Mouse (Mus musculus): Measurements from ENCODE around the gene 1700061G19Rik. TPM values are rescaled to one million over a fixed set of nuclear protein-coding genes. Genes with fewer than 3 reads are reported as not detected.
"Not testable (repeated sequence)": the region's sequence is repeated elsewhere in the genome, so short reads cannot be mapped to it uniquely, and the experiment has no call there.

1700061G19Rik gene
- total RNA-seq, 2 experiments from 2014 or later = 0.16 to 0.41 TPM

DNA sequence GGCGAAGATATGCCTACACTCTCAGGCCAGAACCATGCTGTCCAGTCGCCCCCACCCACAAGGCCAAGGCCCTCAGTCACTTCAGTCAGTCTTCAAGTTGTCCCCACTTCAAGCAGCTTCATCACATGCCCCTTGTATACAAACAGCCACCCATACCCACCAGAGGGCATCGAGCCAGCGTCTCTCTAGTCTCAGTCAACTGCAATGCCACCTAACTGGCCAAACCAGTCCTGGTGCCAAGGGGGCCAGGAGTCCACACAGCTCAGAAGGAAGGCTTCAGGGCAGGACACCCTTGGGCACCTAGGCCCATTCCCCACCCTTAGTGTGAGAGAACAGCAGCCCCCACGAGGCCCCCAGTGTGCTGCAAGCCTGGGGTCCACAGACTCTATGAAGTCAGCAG lies 31.8 kb downstream of the 1700061G19Rik start:
- DNase-seq (ENCODE audit: extremely low spot score in 1 of 2, low spot score in 2 of 2) = no peak
- intact Hi-C loops (cut with DNase I) = no loop called here

DNA sequence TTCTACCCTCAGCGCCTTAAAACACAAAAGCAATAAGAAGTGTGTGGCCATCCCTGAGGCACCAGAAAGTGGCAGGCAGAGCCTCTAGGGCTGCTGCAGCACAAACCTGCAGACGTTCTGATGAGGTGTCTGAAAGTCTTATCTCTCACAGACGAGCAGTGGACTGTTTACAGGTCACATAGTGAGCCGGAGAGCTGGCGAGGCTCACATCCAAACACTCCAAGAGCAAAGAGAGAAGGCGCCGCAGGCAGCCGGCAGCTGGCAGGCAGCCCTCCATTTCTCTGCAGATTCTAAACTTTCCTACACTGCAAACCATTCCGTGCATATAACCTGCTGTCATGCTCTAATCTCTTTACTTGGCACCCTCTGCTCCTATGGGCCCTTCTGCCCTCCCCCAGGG lies 32.6 kb downstream of the 1700061G19Rik start:
- DNase-seq (ENCODE audit: extremely low spot score in 1 of 2, low spot score in 2 of 2) = no peak
- intact Hi-C loops (cut with DNase I) = no loop called here

DNA sequence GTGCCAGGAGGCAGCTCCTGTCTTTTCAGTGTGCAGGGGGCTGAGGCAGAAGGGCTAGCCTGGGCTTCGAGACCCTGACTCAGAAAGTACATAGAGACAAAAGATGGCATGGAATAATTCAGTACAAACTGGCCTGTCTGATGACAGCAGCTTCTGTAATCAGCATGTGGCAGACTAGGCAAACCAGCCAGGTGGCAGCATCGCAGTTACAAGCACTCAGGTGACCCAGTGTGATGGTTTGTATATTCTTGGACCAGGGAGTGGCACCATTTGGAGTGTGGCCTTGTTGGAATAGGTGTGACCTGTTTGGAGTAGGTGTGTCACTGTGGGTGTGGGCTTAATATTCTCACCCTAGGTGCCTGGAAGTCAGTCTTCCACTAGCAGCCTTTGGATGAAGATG lies 34.5 kb downstream of the 1700061G19Rik start:
- intact Hi-C loops (cut with DNase I); DNase-seq (ENCODE audit: extremely low spot score in 1 of 2, low spot score in 2 of 2): not testable (repeated sequence)

DNA sequence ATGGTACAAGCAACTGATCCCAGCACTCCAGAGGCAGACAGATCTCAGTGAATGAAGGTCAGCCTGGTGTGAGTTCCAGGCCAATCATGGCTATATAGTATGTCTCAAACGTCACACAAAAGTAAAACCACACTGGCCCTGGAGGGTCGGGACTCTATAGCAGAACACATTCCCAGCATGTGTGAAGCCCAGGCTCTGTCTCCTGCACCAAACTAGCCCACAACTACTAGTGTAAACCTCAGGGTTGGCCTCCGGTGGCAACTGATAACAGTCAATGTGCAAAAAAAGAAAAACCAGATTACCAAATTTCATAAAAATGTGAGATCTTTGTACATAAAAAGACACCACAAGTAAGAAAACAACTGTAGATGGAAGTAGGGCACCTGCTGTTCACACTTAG lies 37.7 kb downstream of the 1700061G19Rik start:
- no peak for DNase-seq (ENCODE audit: extremely low spot score in 1 of 2, low spot score in 2 of 2)

DNA sequence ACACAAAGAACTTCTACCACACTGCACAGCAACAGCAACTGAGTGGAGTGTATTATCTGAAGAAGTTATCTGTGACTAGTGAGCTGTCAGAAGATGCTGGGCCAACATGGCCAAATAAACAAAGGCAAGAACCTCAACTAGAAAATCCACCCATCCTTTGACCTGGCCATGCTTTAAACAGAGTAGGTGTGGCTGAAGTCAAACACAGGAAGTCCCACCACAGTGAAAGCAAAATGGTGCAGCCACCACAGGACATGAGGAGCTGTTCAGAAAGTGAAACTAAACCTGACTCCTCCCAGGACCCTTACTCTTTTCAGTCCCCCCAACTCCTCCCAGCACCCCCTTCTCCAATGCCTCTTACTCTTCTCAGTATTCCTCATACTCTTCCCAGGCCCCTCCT lies 38.2 kb downstream of the 1700061G19Rik start:
- DNase-seq (ENCODE audit: extremely low spot score in 1 of 2, low spot score in 2 of 2) = no peak
- intact Hi-C loops (cut with DNase I) = no loop called here

More for the DNA sequence above, 37.7 kb downstream of the 1700061G19Rik start:
- intact Hi-C loops (cut with DNase I) = no loop called here

DNA sequence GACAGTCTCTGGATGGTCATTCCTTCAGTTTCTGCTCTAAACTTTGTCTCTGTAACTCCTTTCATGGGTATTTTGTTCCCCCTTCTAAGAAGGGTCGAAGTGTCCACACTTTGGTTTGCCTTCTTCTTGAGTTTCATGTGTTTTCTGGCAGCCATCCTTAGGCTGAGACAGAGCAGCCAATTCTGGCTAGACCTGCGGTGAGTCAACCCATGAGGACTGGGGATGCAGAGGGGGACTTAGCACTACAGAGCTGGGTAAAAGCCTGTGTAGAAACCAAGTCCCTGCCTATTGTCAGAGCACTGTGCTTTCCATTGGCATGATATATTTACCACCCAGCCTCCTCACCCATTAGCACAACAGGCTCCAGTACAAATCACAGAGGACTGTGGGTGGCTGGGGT lies 41.9 kb downstream of the 1700061G19Rik start:
- intact Hi-C loops (cut with DNase I) = no loop called here
- DNase-seq (ENCODE audit: extremely low spot score in 1 of 2, low spot score in 2 of 2) = no peak

DNA sequence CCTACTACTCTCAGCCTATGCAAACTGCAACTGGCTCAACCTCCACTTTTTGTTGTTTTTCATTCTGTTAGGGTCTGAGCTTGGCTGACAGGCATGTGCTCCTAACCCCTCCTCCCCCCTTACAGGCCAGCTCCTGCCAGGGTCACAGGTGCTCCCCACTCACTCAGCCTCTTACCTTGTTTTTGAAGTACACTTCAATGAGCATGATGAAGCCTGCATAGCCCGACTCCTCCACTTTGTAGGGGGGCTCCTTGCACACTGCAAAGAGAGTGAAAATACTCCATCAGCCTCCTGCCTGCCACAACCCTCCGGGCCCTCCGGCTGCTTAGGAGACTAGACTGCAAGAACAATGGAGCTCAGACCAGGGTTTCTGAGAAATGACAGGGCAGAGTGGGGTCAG lies 44.4 kb downstream of the 1700061G19Rik start:
- intact Hi-C loops (cut with DNase I) = no loop called here
- DNase-seq (ENCODE audit: extremely low spot score in 1 of 2, low spot score in 2 of 2) = no peak

DNA sequence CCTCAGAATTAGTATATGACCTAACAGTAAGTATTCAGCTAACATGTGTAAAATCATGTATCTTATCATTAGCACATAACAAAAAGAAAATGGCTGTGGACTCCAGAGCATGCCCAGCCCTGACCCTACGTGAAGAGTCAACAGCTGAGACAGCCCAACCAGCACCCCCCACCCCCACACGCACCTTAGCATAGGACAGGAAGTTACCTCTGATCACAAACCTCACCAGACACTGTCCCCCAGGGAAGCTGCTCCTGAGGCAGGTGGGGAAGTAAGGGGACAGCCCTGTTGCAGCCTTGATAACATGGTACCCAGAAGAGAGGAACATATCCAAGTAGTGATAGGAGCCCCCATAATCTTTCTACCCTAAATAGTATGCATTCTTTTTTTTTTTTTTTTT lies 50.7 kb downstream of the 1700061G19Rik start:
- intact Hi-C loops (cut with DNase I) = no loop called here
- DNase-seq (ENCODE audit: extremely low spot score in 1 of 2, low spot score in 2 of 2) = no peak

DNA sequence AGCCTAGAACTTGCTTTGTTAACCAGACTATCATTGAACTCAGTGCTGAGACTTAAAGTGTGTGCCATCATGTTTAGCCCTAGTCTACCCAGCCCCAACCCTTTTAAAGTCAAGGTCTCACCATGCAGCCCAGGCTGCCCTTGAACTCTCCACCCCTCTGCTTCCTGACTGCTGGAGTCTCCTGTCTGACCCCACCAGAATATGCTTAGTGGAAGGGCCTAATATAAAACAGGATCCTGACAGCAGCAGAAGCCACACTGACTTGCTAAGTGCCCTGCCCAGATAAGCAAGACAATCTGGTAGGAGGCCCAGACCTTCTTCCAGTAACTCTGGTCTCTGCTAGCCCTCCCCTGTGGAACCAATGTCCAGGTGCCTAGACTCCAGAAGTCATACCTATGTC lies 53.8 kb downstream of the 1700061G19Rik start:
- no peak for DNase-seq (ENCODE audit: extremely low spot score in 1 of 2, low spot score in 2 of 2)
- intact Hi-C loops (cut with DNase I) = no loop called here

DNA sequence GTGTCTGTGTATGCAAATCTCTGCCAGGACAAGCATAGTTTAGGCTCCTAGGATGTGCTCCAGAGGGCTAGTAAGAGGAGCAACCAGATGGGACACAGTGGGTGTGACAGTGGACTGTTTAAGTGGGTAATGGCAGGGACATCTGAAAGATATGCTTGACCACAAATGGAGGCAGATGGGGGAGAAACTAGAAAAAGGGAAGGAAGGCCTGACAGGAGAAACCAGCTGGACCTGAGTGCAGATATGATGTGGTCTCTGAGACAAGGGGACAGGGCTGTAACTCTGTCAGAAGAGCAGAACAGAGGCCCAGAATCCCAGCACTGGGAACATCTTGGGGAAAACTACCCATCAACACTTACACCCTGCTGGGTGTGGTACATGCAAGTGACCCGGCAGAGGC lies 54.3 kb downstream of the 1700061G19Rik start:
- no peak for DNase-seq (ENCODE audit: extremely low spot score in 1 of 2, low spot score in 2 of 2)
- intact Hi-C loops (cut with DNase I) = no loop called here

DNA sequence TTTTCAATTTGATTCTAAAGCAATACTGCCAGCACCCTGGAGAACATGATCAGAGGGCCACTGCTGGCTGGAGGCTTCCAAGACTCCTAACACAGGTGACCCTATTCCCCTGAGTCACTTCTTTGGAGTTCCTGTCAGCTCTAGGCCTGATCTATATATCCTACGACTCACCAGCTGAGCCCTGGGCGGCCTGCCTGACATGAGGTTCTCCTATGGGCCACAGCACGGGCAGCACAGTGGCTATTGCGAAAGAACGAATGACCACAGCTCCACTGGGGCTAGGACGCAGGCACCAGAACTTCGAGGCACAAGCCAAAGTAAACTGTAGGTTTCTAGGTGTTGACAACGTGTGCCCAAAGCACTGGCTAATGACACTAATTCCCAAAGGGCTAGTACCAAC lies 54.7 kb downstream of the 1700061G19Rik start:
- no peak for DNase-seq (ENCODE audit: extremely low spot score in 1 of 2, low spot score in 2 of 2)
- intact Hi-C loops (cut with DNase I) = no loop called here

DNA sequence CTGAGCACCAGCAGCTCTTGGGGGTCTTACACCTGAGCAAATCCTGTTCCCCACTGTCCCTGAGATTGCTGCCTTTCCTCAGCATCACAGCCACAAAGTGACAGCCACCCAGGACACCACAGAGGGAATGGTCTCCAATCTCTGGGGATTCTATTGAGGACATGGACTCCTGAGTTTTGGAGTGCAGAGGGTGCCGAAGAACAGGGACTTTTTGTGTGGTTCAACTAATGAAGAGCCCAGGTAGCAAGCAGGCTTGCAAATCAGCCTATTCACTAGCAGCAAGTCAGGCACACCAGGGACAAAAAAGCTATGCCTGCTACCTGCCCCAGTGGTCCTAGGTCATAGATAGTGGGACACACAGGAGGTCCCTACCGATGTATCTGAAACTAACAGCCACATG lies 58.1 kb downstream of the 1700061G19Rik start:
- intact Hi-C loops (cut with DNase I) = no loop called here

DNA sequence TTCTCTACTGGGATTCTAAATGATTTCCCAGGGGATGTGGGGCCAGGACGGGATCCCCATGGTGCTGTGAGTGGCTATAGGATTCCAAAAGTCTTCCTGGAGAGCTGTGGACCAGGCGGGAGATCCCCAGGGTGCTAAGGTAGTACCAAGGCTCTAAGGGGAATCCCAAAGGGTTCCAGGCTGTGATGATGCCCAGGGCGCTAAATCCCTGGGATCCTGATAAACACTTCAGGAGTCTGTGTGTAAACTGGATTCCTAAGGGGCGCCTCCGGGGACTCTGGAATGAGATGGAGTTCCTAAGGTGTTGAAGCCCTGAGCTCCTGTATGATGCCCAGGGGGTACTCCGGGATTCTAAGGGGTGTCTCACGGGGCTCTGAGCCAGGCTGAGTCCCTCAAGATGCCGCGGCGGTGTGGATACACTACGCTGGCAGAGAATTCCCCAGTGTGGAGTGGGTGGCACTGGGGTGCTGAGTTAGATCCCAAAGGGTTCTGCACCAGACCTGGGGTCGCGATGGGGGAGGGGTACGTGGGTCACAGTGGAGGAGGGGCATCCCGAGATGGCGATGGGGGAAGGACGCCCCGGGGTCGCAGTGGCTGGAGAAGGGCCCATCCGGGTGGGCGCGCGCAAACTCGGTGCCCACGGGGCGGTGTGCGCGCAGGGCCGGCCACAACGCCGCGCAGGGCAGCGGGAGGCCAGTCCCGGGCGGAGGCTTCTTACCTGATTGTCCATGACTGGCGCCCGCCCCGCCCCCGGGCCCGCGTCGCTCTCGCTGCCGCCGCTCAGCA lies 59.5 kb downstream of the 1700061G19Rik start:
- peak; percentile 19 to 69 for DNase-seq (ENCODE audit: extremely low spot score in 1 of 2, low spot score in 2 of 2)
- intact Hi-C loops (cut with DNase I) = loop anchor here (1.0 to 5.0 kb wide), 2 partner anchors 37 to 122 kb away; no protein-coding TSS in a partner anchor

More for the DNA sequence above, 58.1 kb downstream of the 1700061G19Rik start:
- no peak for DNase-seq (ENCODE audit: extremely low spot score in 1 of 2, low spot score in 2 of 2)

DNA sequence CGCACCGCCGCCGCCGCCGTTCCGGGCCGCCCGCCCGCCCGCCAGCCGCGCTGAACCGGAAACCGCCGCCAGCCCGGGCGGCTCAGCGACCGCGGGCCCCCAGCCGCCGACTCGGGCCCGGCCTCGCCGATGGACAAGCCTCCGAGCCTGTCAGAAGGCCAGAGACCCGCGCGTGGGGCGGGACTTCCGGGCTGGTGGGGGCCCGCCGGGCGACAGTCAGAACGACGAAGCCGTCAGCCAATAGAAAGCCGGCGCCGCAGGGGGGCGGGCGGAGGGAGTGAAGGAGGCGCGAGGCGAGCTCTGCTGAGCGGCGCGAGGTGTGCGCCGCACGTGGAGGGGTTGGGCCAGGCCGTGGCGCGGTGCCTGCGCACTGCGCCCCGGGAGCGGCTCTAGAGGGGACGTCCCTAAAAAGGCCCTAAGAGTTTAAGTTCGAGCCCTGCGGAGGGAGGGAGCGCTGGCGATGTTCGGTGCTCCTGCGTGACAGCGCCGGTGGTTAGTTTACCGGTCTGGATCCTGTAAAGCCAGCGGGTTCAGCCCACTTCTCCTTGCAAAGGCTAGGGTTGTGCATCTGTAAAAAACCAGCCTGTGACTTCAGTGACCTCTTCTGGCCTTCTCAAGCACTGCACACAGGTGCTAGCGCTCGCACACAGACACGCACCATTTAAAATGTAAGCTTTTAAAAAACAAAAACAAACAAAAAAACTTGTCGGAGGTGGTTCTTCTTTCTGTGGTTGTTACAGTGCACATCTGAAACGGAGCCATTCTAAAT lies 60.3 kb downstream of the 1700061G19Rik start, which contains the start of gene Mllt1:
Mllt1 (minus strand) TSS at position 53 of the 769 bp plus-strand sequence.
- DNase-seq (ENCODE audit: extremely low spot score in 1 of 2, low spot score in 2 of 2) = peak; percentile 97 to 100
- intact Hi-C loops (cut with DNase I) = loop anchor here (1.0 to 5.0 kb wide), 2 partner anchors 38 to 123 kb away; no protein-coding TSS in a partner anchor

DNA sequence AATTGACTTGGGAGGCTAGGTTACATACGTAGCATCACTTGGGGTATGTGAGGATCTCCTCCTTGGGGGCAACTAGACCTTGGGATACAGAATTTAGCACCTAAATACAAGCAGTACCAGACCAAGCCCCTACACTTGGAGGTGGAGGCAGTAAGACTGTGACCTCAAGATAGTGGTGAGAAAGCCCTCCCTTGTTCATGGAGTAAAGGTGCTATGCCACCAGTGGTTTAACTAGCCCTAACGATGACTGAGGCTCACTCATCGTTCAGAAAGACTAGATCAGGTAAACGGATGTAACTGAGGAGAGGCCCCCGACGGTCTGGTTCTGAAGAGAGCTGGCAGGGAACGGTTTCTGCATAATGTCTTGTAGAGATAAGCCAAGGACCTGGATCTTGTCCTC lies 61.5 kb downstream of the 1700061G19Rik start:
- intact Hi-C loops (cut with DNase I) = loop anchor here (5.0 kb wide), 1 partner anchor 124 kb away; no protein-coding TSS in a partner anchor
- DNase-seq (ENCODE audit: extremely low spot score in 1 of 2, low spot score in 2 of 2) = no peak

Other genes starting within 250 kb of the 1700061G19Rik start
- gene Lonp1, start 248.6 kb upstream of the 1700061G19Rik start, total RNA-seq (2021) = 10 to 100 TPM; 64.9 TPM
- under 1 TPM; 0.41 to 0.73 TPM for gene Catsperd, start 247.3 kb upstream of the 1700061G19Rik start, total RNA-seq (2021)
- 10 to 100 TPM; 88.4 to 97.2 TPM for gene Ranbp3, start 202.2 kb upstream of the 1700061G19Rik start, total RNA-seq (2021)
- gene Ndufa11, start 157.7 kb upstream of the 1700061G19Rik start, total RNA-seq (2021) = 100 to 1,000 TPM; 205 to 222 TPM
- 1 to 10 TPM; 8.8 TPM for gene Vmac, start 157.5 kb upstream of the 1700061G19Rik start, total RNA-seq (2021)
- gene Nrtn, start 117.9 kb upstream of the 1700061G19Rik start, total RNA-seq (2021) = 1 to 10 TPM; 1.8 to 2.4 TPM
- 10 to 100 TPM; 75.4 to 76.4 TPM for gene Dus3l, start 110.7 kb upstream of the 1700061G19Rik start, total RNA-seq (2021)
- gene Prr22, start 105.2 kb upstream of the 1700061G19Rik start, total RNA-seq (2021) = 1 to 10 TPM in 1 of 2 experiments, under 1 TPM in 1; 0.49 to 1.4 TPM
- gene Rfx2, start 44.5 kb upstream of the 1700061G19Rik start, total RNA-seq (2021) = 1 to 10 TPM; 1.4 to 2.3 TPM
- gene Acsbg2, start 1.0 kb upstream of the 1700061G19Rik start, total RNA-seq (2021) = not detected
- gene Mllt1, start 59.9 kb downstream of the 1700061G19Rik start, total RNA-seq (2021) = 10 to 100 TPM; 66.2 to 78.3 TPM
- not detected for gene Acer1, start 106.6 kb downstream of the 1700061G19Rik start, total RNA-seq (2021)
- 10 to 100 TPM; 51.0 to 52.6 TPM for gene Clpp, start 114.8 kb downstream of the 1700061G19Rik start, total RNA-seq (2021)
- gene Alkbh7, start 121.9 kb downstream of the 1700061G19Rik start, total RNA-seq (2021) = 10 to 100 TPM; 25.7 to 30.4 TPM
- gene Pspn, start 124.5 kb downstream of the 1700061G19Rik start, total RNA-seq (2021) = not detected
- gene Gtf2f1, start 135.8 kb downstream of the 1700061G19Rik start, total RNA-seq (2021) = 10 to 100 TPM; 47.2 to 51.3 TPM
- gene Gm17949, start 136.0 kb downstream of the 1700061G19Rik start, total RNA-seq (2021) = under 1 TPM in 1 of 2 experiments, not detected in 1; 0.51 TPM
- 100 to 1,000 TPM; 118 to 122 TPM for gene Khsrp, start 156.0 kb downstream of the 1700061G19Rik start, total RNA-seq (2021)
- under 1 TPM in 1 of 2 experiments, not detected in 1; 0.28 TPM for gene Slc25a41, start 166.2 kb downstream of the 1700061G19Rik start, total RNA-seq (2021)
- under 1 TPM in 1 of 2 experiments, not detected in 1; 0.47 TPM for gene Crb3, start 183.6 kb downstream of the 1700061G19Rik start, total RNA-seq (2021)
- 100 to 1,000 TPM; 325 to 326 TPM for gene Slc25a23, start 184.4 kb downstream of the 1700061G19Rik start, total RNA-seq (2021)
- 1 to 10 TPM; 1.4 to 1.6 TPM for gene Dennd1c, start 203.0 kb downstream of the 1700061G19Rik start, total RNA-seq (2021)
- gene Tubb4a, start 212.3 kb downstream of the 1700061G19Rik start, total RNA-seq (2021) = 100 to 1,000 TPM; 519 to 556 TPM
- under 1 TPM; 0.43 to 0.55 TPM for gene Tnfsf9, start 229.8 kb downstream of the 1700061G19Rik start, total RNA-seq (2021)